Mouse (Mus musculus) ES-Bruce4 (cell line): ENCODE data around the gene Bsnd. TPM values are rescaled to one million over a fixed set of nuclear protein-coding genes. Genes with fewer than 3 reads are reported as not detected.
A peak's percentile ranks its signal among the peaks of the same experiment; 100 is the strongest.

Experiments used
- H3K27ac ChIP-seq: 2 replicates; pipeline ENCODE4 v1.5.1; 2012; ENCODE audit warnings: low read length, inconsistent platforms; ENCODE audit not compliant: insufficient read depth
- H3K27me3 ChIP-seq: 2 replicates; pipeline ENCODE4 v1.6.1; 2012; ENCODE audit warnings: mild to moderate bottlenecking, low read length, inconsistent platforms; ENCODE audit not compliant: control insufficient read depth, poor library complexity, insufficient read depth, severe bottlenecking
- H3K36me3 ChIP-seq: 2 replicates; pipeline ENCODE4 v1.6.1; 2012; ENCODE audit warnings: inconsistent platforms, mild to moderate bottlenecking, low read length, moderate library complexity; ENCODE audit not compliant: control insufficient read depth, poor library complexity, insufficient read depth, severe bottlenecking
- H3K4me1 ChIP-seq: one replicate; pipeline ENCODE4 v1.8.1; 2011; ENCODE audit warnings: low read length; ENCODE audit not compliant: control insufficient read depth, insufficient read depth
- H3K4me3 ChIP-seq: 2 replicates; pipeline ENCODE4 v1.5.1; 2011; ENCODE audit warnings: low read depth, mild to moderate bottlenecking, low read length
- H3K9ac ChIP-seq: 2 replicates; pipeline ENCODE4 v1.6.1; 2012; ENCODE audit warnings: low read depth, mild to moderate bottlenecking, inconsistent platforms; ENCODE audit not compliant: poor library complexity, severe bottlenecking
- H3K9me3 ChIP-seq: replicated peaks from 2 replicates; pipeline ENCODE4 v1.6.1; 2012; ENCODE audit warnings: mild to moderate bottlenecking, low read length, inconsistent platforms; ENCODE audit not compliant: control insufficient read depth, poor library complexity, insufficient read depth, severe bottlenecking
- CTCF ChIP-seq: IDR thresholded peaks from one replicate; pipeline ENCODE4 v1.8.1; 2011; ENCODE audit warnings: low read depth, low read length
- EP300 ChIP-seq: IDR thresholded peaks from 2 replicates; pipeline ENCODE4 v1.6.1; 2011; ENCODE audit warnings: low read depth, low read length; ENCODE audit not compliant: insufficient read depth
- POLR2A ChIP-seq: IDR thresholded peaks from one replicate; pipeline ENCODE4 v1.8.1; 2011; ENCODE audit warnings: low read length; ENCODE audit not compliant: insufficient read depth
- polyA plus RNA-seq: library from polyadenylated mRNA; stranded (reverse); fragments of >200 nt; gene quantifications from 2 replicates; pipeline ENCODE4 v1.2.4, GENCODE M21; 2011; ENCODE audit warnings: low read depth; ENCODE audit not compliant: missing spikeins, insufficient read depth, insufficient read length

Bsnd gene
- polyA plus RNA-seq, 1 experiment = not detected

GRCm38 (mm10) chr4:106437207-106437606, 54.9 kb downstream of the Bsnd start:
- H3K4me1 ChIP-seq = no peaks in the 10 kb centered on the region
- H3K36me3 ChIP-seq = peaks cover 28% of the 10 kb centered on the region
- no peak overlapping the region for H3K9ac ChIP-seq
- H3K9me3 ChIP-seq = no peaks in the 10 kb centered on the region
- H3K27me3 ChIP-seq = no peaks in the 10 kb centered on the region
- TF ChIP-seq POLR2A = no peak
- TF ChIP-seq EP300 = no peak
- TF ChIP-seq CTCF = no peak
- no peak overlapping the region for H3K4me3 ChIP-seq
- no peak overlapping the region for H3K27ac ChIP-seq

GRCm38 (mm10) chr4:106436475-106436874, 55.6 kb downstream of the Bsnd start:
- Histone ChIP-seq H3K27ac (no peak overlapping the region), H3K9ac (no peak overlapping the region), H3K4me1 (no peaks in the 10 kb centered on the region), H3K9me3 (no peaks in the 10 kb centered on the region), H3K27me3 (no peaks in the 10 kb centered on the region), H3K36me3 (peaks cover 35% of the 10 kb centered on the region), H3K4me3 (no peak overlapping the region)
- TF ChIP-seq CTCF (peak; percentile 52), EP300 (no peak)

- H3K27me3 ChIP-seq = no peaks in the 10 kb centered on the region
- H3K36me3 ChIP-seq = peaks cover 42% of the 10 kb centered on the region
- H3K9me3 ChIP-seq = no peaks in the 10 kb centered on the region
- no peaks in the 10 kb centered on the region for H3K4me1 ChIP-seq
- TF ChIP-seq EP300 = no peak
- no peak for TF ChIP-seq POLR2A
- TF ChIP-seq CTCF = no peak
- no peak overlapping the region for H3K4me3 ChIP-seq
- no peak overlapping the region for H3K9ac ChIP-seq
- no peak overlapping the region for H3K27ac ChIP-seq
Measured at GRCm38 (mm10) chr4:106435426-106435825, 56.7 kb downstream of the Bsnd start.

Other genes with a start within 250 kb of the Bsnd start
- gene Usp24, start 176.1 kb downstream of the Bsnd start, polyA plus RNA-seq = 62.7 and 64.0 TPM in 2 replicates
- gene Pcsk9, start 28.0 kb downstream of the Bsnd start, polyA plus RNA-seq = 1.2 and 1.3 TPM in 2 replicates
- gene Dhcr24, start 68.8 kb upstream of the Bsnd start, polyA plus RNA-seq = 77.5 and 85.2 TPM in 2 replicates
- 1.3 and 2.0 TPM in 2 replicates for gene Lexm, start 125.0 kb upstream of the Bsnd start, polyA plus RNA-seq
- not detected in 2 replicates for gene Ttc22, start 130.1 kb upstream of the Bsnd start, polyA plus RNA-seq
- gene Pars2, start 158.8 kb upstream of the Bsnd start, polyA plus RNA-seq = 7.2 and 10.0 TPM in 2 replicates
- gene Ttc4, start 186.7 kb upstream of the Bsnd start, polyA plus RNA-seq = 60.6 and 71.6 TPM in 2 replicates
- gene Mroh7, start 238.6 kb upstream of the Bsnd start, polyA plus RNA-seq = 0.24 and 0.51 TPM in 2 replicates
- not detected in 2 replicates for gene Fam151a, start 241.6 kb upstream of the Bsnd start, polyA plus RNA-seq